Mouse (Mus musculus): Measurements from ENCODE around the gene Foxl2.

Gene Foxl2

GRCm38 (mm10) chr9:98955103-98955715 is at the start of gene Foxl2:
Gene Foxl2 (plus strand): TSS chr9:98955288.
- DNase-seq (ENCODE audit: low spot score in 2 of 2) = no peak

- no peak for DNase-seq (ENCODE audit: low spot score in 2 of 2)
Observed at GRCm38 (mm10) chr9:98920629-98921523, 34.2 kb upstream of the Foxl2 start.

DNA sequence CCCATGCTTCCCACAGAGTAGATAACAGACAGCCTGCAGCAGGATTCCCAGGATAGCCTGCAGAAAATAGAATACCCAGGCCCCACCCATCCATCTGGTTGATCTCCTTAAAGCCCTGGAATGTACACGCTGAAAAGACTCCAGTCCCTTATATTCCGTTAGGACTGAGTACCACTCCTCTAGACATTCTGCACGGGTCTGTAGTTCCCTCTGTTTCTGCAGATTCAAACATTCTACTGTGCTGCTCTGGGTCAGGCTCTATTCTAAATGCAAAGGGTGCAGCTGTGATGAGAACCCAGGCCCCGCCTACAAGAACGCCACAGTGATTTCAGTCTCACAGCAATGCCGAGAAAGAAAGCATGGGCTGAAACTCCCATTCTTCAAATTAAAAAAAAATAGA is 32.0 kb upstream of the Foxl2 start:
- DNase-seq (ENCODE audit: low spot score in 2 of 2) = peak; percentile 13 to 30

DNA sequence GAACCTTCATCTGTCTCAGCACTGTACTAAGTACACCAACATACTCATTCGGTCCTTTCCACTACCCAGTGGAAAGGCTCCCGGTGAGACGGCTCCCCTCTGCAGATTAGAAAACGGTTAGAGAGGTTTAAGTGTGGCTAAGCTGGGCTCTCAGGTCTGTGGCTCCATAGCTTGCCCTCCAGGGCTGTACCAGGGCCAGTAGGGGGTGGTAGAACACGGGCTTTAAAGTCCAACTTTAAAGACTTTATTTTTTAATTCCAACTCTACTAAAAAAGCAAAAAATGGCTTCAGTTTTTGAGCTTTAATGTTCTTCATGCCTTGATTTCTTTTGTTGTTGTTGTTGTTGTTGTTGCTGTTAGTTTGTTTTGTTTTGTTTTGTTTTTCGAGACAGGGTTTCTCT is 30.9 kb upstream of the Foxl2 start:
- no peak for DNase-seq (ENCODE audit: low spot score in 2 of 2)

- no peak for DNase-seq (ENCODE audit: low spot score in 2 of 2)
Observed at GRCm38 (mm10) chr9:98929496-98929895, 25.6 kb upstream of the Foxl2 start.

DNA sequence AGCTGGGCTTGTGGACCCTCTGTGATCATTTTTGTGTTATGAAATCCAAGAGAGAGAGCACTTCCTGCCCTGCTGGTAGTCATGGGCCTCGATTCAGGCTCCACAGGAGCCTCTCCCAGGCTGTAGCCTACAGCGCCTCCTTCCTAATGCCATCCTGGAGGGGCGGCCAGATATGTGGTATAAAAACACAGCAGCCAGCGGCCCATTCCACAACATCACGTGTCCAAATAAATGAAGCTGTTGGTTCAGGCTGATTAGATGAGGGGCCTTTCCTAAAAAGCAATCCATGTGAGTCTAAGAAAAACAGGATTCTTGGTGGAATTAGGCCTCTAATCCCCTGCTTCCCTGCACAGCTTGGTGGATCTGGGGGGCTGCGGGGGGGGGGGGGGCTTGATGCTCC is 22.2 kb upstream of the Foxl2 start:
- no peak for DNase-seq (ENCODE audit: low spot score in 2 of 2)

DNA sequence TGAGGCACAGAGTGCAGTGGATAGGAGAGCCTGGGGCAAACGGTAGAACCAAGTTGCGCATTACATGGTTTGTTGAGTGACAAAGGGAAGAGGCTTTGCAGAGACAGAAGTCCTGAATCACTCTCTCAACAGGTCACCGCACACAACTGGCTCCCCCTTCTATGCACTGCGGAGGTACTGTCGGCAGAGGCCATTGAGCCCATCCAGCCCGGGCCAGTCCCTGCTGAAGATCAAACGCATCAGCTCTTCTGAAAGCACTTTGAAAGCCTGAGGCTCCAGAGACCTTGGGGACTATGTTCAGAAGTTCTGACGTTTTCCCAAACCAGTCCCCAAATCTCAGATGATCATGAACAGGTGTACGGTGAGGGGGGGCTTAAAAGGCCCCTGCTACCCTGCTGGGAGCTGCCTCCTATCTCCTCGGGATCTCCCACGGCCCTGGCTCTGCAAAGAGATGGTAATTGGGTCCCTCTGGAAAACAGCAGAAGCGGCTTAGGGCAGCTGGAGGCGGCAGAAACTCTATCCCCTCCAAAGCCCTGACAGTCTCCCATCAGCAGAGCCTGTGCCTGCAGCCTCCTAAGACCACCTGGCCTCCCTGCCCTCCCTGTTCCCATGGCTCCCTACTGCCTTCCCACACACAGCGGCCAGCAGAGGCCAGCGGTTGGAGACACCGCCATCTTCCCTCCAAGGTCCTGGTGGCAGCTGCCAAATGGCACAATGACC is 19.7 kb upstream of the Foxl2 start:
- DNase-seq (ENCODE audit: low spot score in 2 of 2) = no peak

DNA sequence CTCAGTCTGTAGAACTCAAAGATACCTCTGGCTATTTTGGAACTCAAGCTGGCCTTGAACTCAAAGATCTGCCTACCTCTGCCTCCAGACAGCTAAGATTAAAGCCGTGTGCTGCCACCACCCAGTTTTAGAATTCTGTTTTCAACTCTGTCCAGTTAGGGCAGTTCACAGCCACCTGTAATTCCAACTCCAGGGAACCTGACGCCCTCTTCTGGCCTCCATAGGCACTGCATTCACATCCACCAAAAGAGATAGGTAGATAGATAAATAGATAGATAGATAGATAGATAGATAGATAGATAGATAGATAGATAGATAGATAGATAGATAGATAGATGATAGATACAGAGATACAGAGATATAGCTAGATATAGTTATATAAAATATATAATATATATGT is 15.8 kb upstream of the Foxl2 start:
- DNase-seq (ENCODE audit: low spot score in 2 of 2) = no peak

DNA sequence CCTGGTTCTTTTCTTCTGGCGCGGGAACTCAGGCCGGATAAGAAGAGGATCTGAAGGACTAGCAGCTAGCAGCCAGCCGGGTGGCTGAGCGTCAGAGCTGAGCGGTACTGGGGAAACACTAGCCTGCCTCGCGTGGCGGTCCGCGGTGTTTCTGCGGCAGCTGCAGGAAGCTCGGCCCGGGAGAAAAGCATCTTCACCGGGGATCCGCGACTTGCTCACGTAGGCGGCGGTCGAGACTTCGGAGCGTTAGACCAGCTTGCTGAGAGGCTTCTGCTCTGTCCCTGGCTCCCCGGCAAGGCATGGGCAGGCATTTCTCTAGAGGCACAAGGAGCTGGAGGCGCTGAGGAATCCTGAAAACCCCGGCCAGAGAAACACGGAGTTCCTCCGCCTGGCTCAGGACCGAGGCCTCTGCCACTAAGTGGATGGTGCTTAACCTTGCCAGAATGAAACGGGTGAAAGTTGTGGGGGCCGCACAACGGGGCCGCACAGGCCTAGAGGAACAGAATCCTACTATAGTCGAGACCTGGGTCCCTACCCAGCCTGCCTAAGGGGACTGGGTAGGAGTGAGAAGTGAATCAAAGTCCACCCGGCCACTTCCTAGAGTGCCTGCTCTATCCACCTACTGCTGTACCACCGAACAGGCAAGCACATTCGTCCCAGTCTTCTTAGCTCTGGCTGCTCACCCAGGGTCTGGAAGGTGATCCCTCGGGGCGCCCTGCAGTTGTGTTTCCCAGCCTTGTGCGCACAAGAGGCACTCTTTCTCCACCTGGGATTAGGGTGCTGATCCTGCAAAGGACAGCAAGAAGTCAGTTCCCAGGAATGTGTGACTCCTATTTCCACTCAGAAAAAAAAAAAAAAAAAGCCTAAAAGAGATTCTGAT is 2.7 kb upstream of the Foxl2 start:
- DNase-seq (ENCODE audit: low spot score in 2 of 2) = peak in 1 of 2 experiments; percentile 22

- no peak for DNase-seq (ENCODE audit: low spot score in 2 of 2)
Observed at GRCm38 (mm10) chr9:98953291-98953690, 1.8 kb upstream of the Foxl2 start.

DNA sequence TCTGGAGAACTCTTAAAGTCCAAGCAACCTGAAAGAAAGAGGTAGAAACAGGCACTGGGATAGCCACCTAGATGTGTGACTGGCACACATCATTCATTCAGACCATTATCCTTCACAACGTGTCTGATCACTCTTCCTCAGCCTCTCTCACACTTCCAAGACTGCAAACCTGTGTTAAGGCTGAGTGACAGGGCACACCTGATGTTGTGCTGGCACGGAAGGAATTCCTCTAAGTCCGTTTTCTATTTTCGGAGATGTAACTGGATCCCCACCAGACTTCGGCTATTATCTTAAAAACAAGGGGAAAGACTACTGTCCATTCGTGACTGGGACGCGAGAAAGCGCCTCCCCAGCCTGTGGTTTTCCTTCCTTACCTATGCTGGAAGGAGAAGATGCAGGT is 1.3 kb upstream of the Foxl2 start:
- no peak for DNase-seq (ENCODE audit: low spot score in 2 of 2)

DNA sequence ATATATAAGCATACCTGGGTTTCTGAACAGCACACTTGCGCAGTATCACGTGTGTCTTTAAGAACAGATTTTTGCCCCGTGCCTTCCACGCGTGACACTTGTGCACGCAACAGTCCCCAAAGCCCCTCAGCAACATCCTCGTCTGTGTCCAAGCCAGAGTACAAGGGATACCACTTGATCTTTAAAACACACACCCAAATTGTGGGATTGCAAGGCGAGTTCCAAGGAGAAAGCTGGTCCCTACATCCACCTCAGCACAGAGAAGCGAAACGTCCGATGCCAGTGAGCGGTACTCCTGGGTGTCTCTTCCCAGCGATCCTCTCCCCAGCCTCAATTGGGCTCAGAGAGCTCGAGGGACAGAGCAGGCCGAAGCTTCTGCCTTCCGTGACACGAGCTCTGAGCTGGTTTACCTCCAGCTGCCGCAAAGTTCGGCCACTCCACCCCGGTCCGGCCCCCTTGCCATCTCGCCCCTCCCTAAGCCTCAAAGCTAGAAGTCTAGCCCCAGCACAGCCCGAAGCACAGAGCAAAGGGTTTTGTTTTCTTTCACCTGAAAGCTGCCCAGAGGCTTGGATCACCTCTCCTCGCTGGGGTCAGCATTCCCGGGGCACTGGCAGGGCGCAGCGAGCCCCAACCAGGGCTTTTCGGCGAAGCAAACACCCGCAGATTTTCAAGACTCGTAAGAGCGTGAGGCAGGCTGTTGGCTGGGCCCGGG is 541 bp upstream of the Foxl2 start:
- DNase-seq (ENCODE audit: low spot score in 2 of 2) = no peak

- DNase-seq (ENCODE audit: low spot score in 2 of 2) = no peak
Observed at GRCm38 (mm10) chr9:98955716-98956224, 682 bp downstream of the Foxl2 start.

- DNase-seq (ENCODE audit: low spot score in 2 of 2) = no peak
Observed at GRCm38 (mm10) chr9:98956591-98957381, 1.7 kb downstream of the Foxl2 start.

DNA sequence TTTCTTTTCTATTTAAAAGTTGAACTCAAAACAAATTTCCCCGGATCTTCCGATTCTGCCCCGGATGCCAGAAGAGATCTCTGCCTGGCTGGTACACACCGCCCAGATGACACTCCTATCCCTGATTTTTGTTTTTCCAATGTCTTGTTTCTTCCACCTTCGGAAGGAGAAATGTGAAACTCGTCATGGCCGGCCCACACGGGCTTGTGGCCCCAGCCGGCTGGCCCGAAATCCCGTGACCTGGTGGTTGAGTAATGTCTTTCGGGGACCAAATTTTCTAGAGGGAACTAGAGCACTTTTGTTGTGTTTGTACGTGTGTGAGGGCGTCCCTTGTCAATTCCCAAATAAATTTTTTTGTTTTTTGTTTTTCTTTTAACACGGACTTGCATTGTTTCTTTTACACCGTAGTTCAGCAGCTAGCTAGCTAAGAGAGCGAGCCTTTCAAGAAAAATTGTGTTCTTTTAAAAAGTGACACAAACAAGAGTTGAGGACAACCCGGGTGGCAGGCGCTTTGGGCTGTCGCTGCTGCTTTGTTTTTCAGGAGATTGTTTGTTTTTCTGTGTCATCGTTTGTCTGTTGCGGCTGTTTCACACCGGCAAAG is 2.8 kb downstream of the Foxl2 start:
- no peak for DNase-seq (ENCODE audit: low spot score in 2 of 2)

GRCm38 (mm10) chr9:98958628-98959027 is 3.5 kb downstream of the Foxl2 start:
- no peak for DNase-seq (ENCODE audit: low spot score in 2 of 2)

DNA sequence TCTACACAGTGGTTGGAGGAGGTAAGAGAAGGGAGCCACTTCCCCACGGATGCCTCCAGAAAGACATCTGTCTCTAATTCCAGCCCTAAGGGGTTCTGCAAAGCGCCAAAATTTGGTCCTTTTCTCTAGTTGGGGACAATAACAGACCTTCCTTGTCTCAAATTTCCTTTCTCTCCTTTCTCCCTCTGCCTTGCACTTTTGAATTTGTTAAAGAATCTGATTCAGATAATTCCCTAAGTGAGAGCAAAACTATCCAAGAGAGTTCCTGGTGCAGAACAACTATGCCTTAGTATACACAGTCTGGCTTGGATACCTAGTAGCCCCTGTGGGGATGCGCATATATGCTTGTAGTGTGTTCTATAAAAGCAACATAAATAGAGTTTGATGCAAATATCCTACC is 4.8 kb downstream of the Foxl2 start:
- DNase-seq (ENCODE audit: low spot score in 2 of 2) = no peak

GRCm38 (mm10) chr9:98960348-98960747 is 5.3 kb downstream of the Foxl2 start:
- DNase-seq (ENCODE audit: low spot score in 2 of 2) = no peak
